Mouse (Mus musculus) cerebellum, adult 11 months (tissue): ENCODE results near the gene Gm45233.
"Not testable (repeated sequence)": the region's sequence is repeated elsewhere in the genome, so short reads cannot be mapped to it uniquely, and the experiment has no call there.

Source experiments
- DNase-seq: peaks from one replicate; pipeline ENCODE4 v3.0.0; 2022

The Gm45233 gene

DNA sequence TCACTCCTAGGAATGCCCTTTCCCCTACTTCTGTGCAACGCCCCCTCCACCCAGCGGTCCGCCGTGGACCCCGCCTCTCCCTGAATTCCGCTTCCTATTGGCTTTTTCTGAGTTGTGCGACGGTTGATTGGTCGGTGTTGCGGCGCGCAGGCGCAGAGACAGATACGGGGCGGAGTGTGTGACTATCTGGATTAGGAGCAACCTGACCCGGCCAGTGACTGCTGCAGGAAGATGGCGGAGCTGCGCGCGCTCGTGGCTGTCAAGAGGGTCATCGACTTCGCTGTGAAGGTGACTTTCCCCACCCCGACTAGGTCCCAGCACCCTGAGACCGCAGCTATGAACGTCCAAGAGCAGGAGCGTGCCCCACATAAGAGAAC is at the start of gene Gm45233, which contains the start of gene Etfb:
Gene Gm45233, plus strand, starts transcription at position 212 of the 377 bp plus-strand sequence.
Gene Etfb, plus strand, starts transcription at position 167 of the 377 bp plus-strand sequence.
- DNase-seq, result peak; percentile 94

GRCm38 (mm10) chr7:43399501-43399900 is 44.4 kb upstream of the Gm45233 start:
- DNase-seq, result no peak

DNA sequence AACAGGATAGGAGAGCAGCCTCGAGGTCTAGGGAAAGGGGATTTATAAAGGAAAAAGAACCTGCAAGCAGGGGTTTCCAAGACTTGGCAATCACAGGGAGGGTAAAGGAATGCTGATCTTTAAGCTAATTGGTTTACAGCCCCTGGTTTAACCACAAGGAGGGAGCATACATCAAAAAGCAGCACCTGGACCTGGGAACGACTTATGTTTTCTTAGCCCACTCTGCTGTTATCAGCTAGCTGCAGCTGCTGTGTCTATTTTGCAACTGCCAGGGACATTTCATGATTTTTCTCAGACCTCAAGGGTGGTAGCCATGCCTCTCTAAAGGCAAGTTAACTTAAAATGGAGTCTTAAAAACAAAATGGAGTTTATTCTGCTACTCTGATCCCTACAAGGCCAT is 41.2 kb upstream of the Gm45233 start:
- DNase-seq, result no peak

DNA sequence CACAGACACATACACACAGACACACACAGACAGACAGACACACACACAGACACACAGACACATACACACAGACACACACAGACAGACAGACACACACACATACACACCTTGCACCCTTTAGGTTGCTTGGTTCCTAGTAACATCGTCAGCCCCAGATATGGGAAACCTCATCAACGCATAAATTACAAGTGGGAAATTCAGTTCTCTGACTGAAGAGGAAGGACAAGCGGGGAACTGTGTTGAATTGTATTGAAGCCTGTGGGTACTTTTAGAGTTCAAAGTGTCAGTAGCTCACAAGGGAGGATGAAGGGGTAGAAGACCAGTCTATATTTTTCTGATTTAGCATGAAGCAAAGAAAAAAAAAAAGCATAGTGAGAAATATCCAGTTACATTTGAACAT is 36.4 kb upstream of the Gm45233 start:
- DNase-seq, result no peak

GRCm38 (mm10) chr7:43408131-43408553 is 35.8 kb upstream of the Gm45233 start, which contains the start of gene Siglecg:
Gene Siglecg, plus strand, starts transcription at chr7:43408204.
- DNase-seq, result no peak

GRCm38 (mm10) chr7:43409084-43409483 is 34.8 kb upstream of the Gm45233 start:
- no peak for DNase-seq

DNA sequence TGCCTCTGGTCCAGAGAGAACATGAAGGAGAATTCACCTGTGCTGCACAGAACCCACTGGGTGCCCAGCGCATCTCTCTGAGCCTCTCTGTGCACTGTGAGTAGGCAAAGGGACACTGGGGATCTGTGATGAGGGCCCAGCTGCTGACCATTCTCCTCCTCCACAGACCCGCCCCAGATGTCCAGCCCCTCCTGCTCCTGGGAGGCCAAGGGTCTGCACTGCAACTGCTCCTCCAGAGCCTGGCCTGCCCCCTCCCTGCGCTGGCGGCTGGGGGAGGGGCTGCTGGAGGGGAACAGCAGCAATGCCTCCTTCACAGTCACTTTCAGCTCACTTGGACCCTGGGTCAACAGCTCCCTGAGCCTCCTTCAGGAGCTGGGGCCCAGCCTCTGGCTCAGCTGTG is 32.2 kb upstream of the Gm45233 start:
- DNase-seq, result not testable (repeated sequence)

GRCm38 (mm10) chr7:43417298-43417697 is 26.6 kb upstream of the Gm45233 start:
- DNase-seq, result no peak

- DNase-seq, result peak; percentile 67
These were observed 20.8 kb upstream of the Gm45233 start for GRCm38 (mm10) chr7:43422995-43423617.

DNA sequence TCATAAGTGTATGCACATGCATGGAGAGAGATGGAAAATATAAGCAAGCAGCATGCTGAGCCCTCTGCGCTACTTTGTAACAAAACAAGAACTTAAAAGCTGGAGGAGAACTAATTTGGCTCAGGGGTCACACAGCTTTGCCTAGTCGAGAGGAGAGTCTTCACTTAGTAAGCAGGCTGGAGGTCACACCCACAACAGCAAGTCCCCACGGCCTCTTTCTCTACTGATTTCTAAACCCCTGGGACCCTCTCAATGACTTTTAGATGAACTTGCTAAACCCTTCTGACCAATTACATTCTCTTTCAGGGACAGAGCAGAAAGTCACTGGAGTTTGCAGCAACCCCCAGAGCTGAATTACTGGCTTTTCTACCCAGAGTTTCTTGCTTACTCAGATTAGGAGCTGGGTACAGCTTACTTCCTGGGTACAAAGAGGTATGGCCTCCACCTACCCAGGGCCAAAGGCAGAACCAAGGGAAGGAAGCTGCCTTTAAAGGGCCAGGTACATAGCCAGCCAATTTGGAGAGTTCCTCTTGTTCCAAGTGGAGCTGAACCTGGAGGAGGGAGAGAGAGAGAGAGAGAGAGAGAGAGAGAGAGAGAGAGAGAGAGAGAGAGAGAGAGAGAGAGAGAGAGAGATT is 19.8 kb upstream of the Gm45233 start:
- no peak for DNase-seq

DNA sequence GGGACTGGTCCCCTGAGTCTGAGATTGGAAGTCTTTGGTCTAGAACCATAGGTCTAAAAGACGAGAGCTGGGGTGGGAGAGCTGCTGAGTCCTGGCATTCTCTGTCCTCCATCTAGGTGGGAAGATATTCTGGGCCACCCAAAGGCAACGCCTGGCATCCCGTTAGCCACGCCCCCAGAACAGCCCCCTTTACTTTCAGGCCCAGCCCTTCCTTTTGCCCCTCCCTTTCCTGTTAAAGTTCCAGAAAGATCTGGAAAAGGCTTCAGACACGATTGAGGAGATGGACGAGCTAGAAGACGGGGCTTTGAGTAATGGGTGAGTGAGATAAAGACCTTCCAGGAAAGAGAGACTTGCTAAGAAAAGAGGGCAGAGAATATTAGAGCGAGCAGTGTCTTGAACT is 16.5 kb upstream of the Gm45233 start, which contains the start of gene Lim2:
Gene Lim2, plus strand, starts transcription at position 265 of the 400 bp plus-strand sequence.
- no peak for DNase-seq

GRCm38 (mm10) chr7:43429500-43429899 is 14.4 kb upstream of the Gm45233 start:
- no peak for DNase-seq

GRCm38 (mm10) chr7:43432891-43433290 is 11.0 kb upstream of the Gm45233 start:
- no peak for DNase-seq

GRCm38 (mm10) chr7:43434676-43435075 is 9.3 kb upstream of the Gm45233 start:
- DNase-seq, result no peak

- no peak for DNase-seq
These were observed 7.3 kb upstream of the Gm45233 start, which contains the start of gene Nkg7 for GRCm38 (mm10) chr7:43436341-43437255. Gene Nkg7, plus strand, starts transcription at chr7:43437073.

DNA sequence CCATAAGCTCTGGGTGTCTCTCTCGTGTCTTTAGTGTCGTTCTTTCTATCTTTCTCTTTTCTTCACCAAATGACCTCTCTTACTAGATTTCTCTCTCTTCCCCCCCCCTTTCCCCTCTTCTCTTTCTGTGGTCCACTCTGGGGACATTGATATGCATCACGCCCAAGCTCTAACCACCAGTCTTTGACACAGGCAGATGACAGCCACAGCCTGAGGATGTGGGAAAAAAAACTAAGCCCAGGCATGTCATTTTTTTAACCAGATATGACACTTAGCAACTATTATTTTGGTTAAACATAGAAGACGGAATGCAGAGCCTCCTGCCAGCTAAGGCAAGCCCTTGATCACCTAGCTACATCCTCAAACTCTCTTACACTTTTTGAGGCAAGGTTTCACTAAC is 5.3 kb upstream of the Gm45233 start:
- no peak for DNase-seq

- no peak for DNase-seq
These were observed 3.4 kb upstream of the Gm45233 start, which contains the start of gene Cldnd2 for GRCm38 (mm10) chr7:43440482-43440881. Gene Cldnd2, plus strand, starts transcription at chr7:43440782.

- no peak for DNase-seq
These were observed 2.9 kb upstream of the Gm45233 start for GRCm38 (mm10) chr7:43441071-43441470.

DNA sequence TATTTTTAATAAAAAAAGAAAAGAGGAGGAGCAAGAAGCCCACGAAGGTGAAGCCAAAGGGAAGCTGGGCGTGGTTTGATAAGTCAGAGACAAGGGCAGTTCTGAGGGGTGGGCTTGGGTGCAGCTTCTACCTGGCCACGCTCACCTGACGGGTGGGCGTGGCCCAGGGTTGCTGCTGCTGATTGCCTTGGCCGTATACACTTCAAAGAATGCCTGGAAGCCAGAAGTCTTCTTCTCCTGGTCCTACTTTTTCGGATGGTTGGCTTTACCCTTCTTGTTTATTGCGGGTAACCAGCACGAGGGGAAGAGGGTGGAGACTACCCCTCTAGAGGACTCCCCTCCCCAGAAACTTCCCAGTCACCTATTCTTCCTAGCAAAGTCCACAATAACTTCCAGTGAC is 1.2 kb upstream of the Gm45233 start:
- DNase-seq, result no peak

GRCm38 (mm10) chr7:43443126-43443916 is 607 bp upstream of the Gm45233 start:
- peak; percentile 52 for DNase-seq

DNA sequence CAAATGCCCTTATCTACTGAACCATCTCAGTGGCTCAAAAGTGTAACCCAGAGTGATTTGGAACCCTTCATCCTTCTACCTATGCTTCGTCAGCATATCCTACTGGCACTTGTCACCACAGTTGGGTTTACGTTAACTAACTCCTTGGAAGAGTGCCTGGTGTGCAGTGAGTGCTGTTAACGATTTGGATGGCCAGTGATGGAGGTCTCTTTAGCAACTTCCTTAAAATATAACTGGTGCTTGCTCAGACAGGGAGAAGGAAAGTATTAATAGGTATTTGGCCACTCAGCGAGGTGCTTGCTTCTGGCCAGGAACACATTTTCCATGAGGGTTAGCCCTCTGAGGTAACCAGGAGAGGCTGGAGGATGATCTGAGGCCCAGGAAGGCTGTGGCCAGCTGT is 3.9 kb downstream of the Gm45233 start:
- no peak for DNase-seq

- DNase-seq, result no peak
These were observed 4.3 kb downstream of the Gm45233 start for GRCm38 (mm10) chr7:43448246-43448645.
